Mouse (Mus musculus): ENCODE measurements around the gene Fam196b.

Fam196b gene

DNA sequence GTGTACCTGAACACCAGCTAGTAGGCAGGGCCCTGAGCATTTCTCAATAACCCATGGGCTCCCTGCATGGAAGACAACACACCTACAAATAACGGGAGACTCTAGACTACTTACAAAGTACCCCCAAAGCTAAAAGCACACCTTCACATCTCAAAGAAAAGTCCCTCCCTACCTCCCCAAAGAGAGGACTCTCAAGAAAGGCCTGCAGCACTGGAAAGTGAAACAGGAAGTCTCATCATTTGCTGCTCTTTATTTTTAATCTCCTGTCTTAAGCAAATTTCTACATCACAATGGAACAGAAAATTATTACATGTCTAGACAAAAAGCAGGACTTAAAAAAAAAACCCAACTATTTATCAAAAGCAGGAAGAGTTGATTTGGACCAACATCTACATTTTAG, 90.7 kb downstream of the Fam196b start:
- no peak for DNase-seq (ENCODE audit: low read depth, low spot score)

DNA sequence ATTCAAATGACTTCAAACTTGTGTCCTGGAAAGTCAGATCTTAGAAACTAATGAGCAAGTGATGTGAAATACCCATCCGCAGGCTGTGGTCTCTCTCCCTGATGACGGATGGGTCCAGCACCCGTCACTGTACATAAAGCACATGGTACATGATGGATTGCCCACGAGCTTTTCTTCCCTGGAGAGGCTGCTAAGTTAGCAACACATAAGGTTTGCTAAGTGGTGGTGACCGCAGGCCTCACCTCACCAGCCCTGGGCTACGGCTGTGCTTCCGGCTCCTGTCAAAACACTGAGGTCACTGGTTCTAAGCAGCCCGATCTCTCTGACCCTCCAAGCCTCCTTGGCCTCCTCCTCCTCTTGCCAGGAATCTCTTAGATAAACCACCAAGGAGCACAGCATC, 91.7 kb downstream of the Fam196b start:
- DNase-seq (ENCODE audit: low read depth, low spot score): no peak

DNA sequence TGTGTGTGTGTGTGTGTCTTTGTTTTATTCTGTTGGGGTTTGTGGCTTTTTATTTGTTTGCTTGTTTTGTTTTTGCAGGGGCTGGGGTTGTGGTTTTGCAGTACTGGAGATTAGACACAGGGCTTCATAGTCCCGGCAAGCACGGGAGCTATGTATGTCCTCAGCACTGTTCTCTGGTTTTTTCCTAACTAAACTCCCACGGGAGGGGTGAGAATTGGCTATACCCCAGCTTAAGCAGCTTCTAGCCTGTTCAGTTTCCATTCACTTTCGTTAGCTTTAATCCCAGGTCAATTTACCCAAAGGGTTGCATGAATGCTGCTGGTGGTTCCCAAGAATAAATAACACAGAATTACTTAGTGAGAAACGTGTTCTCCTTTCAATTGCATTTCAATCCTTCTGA, 92.2 kb downstream of the Fam196b start:
- no peak for DNase-seq (ENCODE audit: low read depth, low spot score)

DNA sequence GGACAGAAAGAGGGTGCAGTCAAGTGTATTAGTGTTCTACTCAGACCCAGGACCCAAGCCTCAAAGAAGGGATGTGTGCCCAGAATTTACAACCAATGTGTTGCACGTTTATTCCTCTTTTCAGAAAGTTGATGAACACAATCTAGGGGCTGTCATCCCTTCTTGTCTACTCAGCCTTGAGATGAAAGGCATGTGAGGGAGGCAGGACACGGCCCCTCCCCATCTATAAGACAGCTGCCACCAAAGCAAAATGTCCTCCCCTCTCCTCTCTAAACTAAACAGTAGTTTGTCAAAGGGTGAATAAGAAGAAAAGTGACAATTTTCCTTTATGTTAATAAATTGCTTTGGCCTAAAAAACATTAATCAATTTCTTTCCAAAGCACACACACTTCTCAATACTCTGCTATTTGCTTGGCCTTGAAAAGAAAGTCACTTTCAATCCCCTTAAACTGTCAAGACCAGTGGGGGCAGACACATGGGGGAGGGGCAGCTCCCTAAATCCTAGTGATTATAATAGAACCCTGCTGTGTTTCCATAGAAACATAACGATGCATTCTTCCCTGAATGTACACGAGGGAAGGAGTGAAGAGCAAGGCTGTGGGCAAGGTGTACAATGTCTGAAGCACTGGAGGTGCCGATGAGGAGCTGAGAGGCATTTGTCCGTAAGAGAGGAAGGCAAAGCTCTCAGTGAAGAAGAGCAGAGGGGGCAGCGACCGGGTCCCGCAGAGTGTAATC, 101.4 kb downstream of the Fam196b start:
- DNase-seq (ENCODE audit: low read depth, low spot score): no peak

DNA sequence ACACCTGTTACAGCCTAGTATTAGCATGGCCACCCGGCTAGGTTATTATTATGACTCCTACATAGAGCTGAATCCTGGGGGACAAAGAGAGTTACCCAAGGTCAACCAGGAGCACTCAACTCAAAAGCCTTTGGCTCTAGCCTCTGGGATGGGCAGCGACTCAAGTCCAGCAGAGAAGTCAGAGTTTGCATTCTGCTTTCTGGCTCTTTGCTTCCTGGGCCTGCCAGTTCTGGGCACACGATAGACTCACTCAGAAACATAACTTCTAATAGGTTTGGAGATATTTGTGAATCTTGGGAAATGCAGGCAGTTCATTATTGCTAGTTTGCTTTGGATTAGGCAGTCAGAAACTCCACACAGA, 102.0 kb downstream of the Fam196b start:
- no peak for DNase-seq (ENCODE audit: low read depth, low spot score)

DNA sequence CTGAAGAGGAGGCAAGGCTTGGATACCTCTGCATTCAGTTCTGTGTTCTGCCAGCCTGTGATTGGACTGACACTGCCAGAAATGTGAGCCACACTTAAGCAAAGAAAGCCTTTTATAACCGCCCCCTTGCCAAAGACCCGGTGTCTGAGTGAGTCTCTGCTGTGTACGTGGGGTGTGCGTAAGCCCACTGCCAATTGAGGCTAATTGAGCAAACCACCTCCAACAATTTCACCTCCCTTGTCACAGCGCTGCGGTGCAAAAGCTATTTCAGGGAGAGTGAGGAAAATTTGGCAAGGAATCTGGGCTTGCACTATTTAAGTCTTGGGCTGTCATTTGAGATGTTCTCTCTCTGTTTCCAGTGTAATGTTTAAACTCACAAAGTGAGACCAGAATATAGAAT, 106.4 kb downstream of the Fam196b start:
- no peak for DNase-seq (ENCODE audit: low read depth, low spot score)

DNA sequence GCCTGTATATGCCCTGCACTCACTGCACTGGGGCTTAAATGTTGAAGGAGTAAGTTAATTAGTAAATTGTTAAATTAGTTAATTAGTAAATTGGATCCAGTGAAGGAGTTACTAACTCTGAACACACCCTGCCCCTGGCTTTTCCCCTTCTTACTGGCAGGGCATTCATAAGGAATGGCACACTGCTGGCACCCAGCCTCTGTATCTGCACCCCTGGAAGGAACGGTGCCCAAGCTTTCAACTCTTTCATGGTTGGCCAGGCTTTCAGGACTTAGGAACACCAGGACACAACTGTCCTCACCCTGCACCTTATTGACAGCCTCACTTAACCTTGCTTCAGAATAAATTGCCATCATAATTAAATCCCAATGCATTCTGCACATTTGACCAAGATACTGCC, 109.9 kb downstream of the Fam196b start:
- no peak for DNase-seq (ENCODE audit: low read depth, low spot score)

DNA sequence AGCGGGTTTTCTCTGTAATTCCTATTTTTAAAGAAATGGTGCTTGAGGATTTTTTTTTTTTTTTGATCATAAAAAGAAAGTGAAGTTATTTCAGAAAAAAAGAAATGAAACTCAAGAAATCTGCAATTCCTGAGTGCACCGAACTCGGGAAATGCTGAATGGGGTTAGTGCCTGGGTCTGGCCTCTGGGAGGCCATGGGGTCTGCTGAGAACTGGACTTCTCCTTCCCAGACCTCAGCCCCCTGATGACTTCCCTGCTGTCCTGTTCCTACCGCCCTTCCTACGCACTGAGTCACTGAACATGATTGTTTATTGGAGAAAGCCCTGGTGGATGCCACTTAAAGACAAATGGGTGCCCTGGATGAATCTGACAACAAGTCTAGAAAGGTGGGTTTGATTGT, 112.6 kb downstream of the Fam196b start:
- no peak for DNase-seq (ENCODE audit: low read depth, low spot score)

DNA sequence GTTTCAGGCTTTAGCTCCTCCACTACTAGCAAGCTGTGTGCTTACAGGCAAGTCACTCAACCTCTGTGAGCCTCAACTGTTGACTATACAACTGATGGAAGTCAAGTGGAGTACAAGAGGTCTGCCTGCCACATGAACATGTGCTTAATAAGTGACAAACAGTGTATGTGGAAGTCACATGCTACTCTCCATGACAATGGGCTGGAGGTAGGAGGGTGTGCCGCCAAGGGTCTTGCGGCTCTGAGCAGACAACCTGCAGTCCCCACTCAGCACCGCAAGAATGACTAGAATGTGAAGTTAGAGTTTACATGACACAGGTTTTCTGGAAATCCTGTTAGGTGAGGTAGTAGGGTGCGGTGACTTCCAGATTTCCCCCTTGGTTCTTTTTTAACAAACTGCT, 116.3 kb downstream of the Fam196b start:
- no peak for DNase-seq (ENCODE audit: low read depth, low spot score)

DNA sequence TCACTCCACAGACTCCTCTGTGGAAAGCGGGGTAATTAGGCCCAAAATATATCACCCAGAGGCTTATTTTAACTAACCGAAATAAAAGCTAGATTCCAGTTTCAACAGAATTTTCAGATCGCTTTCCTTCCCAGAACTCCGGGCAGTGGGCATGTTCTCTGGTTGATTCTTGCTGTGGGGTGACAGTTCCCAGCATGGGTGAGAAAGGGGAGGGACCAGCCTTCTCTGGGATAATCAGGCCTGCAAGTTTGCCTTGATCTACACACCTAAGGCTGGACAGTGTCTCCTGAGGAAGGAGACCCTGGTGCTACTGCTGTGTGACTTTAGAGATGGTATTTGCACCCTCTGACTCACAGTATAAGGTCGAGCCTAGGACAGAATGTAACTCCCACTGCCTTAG, 116.7 kb downstream of the Fam196b start:
- no peak for DNase-seq (ENCODE audit: low read depth, low spot score)

DNA sequence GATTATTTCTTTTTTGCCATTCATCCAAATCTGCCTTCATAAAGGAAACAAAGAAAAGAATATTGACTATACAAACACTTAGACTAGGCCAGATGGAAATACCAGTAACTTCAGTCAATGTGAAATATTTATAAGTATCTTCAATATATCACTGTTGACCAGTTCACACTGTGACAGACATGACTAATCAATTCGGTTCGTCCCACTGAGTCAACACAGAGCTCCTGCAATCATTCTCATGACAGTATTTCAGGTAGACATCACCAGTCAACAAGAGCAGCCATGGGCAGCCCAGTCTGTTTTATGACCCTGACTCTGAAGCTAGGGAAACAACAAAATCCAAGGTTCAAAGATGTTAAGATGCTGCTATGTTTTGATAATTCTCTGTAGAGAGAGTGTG, 117.4 kb downstream of the Fam196b start:
- no peak for DNase-seq (ENCODE audit: low read depth, low spot score)

DNA sequence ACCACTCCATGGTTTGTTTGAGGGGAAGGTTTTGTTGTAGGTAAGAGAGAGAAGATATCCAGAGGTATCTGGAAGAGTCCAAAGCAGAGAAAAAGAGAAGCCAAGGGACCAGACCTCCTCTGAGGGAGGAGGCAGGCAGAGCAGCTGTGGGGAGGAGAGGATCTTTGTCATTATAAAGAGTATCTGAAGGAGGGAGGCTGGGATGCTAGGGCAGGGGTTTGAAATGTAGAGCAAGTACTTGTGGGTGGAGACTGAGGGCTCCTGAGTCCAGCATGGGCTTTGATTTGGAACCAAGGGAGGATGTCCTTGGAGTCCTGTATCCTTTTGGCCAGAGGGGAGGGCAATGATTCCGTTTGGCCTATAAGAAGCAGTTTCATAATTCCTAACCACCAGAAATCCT, 122.8 kb downstream of the Fam196b start:
- DNase-seq (ENCODE audit: low read depth, low spot score): no peak

DNA sequence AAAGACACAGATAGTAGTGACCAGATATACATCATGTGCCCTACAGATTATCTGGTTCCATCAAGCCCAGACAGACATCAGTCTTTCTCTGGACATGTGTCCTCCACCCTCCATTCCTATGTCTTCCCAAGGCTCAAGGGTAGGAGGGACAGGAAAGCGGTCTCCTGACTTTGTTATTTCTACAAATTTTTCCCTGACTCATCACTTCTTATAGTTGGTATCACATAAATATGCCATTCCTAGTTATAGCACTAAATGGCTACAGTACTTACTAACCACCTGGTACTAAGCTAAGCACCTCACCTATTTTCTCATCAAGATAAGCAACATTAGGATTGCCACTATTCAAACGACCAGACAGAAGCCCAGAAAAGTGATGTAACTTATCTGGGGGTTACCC, 123.8 kb downstream of the Fam196b start:
- DNase-seq (ENCODE audit: low read depth, low spot score): no peak

DNA sequence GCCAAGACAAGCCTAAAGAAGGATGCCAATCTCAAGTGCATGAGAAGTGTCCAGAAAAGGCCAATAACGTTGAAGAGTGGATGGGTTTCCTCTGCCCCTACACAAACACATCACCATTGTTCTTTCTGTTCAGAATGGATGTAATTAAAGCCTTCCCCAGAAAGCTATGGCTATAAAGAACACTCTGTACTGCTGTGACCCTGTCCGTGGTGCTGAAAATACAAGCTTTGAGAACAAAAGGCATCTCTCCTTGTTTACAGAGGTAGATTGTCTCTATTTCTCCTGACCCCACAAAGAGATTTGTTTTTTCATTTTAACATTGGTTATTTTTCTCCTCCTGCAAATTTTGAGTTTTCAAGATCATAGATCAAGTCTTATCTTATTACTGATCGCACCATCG, 133.3 kb downstream of the Fam196b start:
- no peak for DNase-seq (ENCODE audit: low read depth, low spot score)

DNA sequence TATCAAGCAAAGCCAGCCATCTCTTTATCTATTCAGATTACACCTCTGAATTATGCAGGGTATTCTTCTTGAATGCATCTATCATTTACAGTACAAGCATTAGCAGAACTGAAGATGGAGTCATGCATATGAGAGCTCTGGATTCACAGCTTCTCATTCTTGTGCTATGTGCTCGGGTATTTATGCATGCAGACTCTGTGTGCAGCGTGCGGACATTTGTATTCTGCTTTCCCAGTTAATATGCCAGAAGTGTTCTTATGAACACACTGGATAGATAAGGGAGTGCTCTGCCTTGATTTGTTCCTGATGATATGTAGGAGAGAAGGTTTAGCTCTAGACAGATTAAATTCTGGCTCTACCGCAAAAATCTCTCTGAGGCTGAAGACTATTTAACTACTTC, 135.3 kb downstream of the Fam196b start:
- no peak for DNase-seq (ENCODE audit: low read depth, low spot score)

DNA sequence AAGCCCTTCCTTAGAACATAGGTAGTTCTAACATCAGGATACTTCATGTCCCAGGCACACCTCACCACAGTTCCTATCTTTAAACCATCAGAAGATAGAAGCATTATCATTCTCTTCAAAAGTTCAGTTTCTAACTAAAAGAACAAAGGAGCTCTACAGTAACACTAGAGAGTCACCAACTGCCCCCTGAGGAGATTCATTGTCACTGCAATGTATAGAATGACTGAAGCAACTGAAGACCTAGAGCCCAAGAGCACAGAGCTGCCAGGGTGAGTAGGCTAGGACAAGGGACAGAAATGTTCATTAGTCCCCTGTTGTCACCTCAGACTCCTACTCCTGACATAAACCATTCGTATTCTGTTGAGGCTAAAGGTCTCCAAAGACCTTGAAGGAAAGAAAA, 152.4 kb downstream of the Fam196b start:
- DNase-seq (ENCODE audit: low read depth, low spot score): no peak

DNA sequence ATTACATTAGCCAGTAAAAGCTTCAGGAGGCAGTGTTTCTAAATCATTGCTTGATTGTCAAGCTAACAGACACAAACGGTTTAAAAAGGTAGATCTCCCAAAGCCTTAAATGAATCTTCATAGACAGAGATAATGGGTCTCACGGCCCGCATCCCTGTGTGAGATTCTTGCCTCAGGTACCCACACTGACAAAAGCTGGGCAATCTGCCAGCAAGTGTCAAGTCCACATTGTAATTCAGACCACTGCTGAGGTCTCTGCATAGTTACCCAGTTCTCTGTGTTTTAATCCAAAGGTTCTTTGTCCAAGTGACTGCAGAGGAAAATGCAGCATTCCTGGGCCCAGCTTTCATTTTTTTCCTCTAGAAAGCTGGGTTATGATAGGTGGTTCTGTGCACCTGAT, 153.9 kb downstream of the Fam196b start:
- no peak for DNase-seq (ENCODE audit: low read depth, low spot score)

DNA sequence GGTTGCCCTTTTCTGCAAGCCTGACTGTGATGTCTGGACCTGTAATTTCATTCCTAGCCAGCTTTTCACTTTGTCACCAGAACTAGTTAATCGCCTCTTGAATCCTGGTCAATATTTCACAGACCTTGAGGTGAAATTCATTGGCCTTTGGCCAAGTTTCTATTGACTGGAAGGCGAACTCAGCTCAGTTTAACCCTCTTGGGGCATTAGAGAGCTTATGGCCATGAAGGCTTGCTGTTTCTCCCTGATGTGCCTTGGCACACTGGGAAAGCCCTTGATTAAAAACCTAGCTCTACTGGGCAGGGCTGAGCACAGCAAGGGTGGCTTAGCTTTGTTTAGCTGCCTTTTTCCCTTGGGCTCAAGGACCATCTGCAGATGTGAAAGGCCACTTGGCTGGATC, 155.2 kb downstream of the Fam196b start:
- no peak for DNase-seq (ENCODE audit: low read depth, low spot score)

Measured in retina, adult 2 months (tissue).